Mouse (Mus musculus): ENCODE measurements around the gene Cad.

- TF ChIP-seq POLR2A (IDR thresholded peaks at IDR 0.05; ENCODE audit: borderline replicate concordance, extremely low read depth, low read depth, low read length) (no peak), CTCF (IDR thresholded peaks at IDR 0.05; ENCODE audit: insufficient read depth, low read length) (no peak)
These were observed 53.5 kb downstream of the Cad start, which contains the start of gene Slc30a3 for GRCm38 (mm10) chr5:31108000-31108490.

Measured in lung, adult 2 months (tissue).